Mouse (Mus musculus) frontal cortex, postnatal 25 days (tissue): ENCODE results near the gene Krtap4-2.

Experiments
- DNase-seq, 2 experiments: peaks; one replicate each; pipeline ENCODE4 v3.0.0; 2022; ENCODE audit warnings: low spot score in 2 of 2

Krtap4-2 gene

GRCm38 (mm10) chr11:99590981-99591380 lies 43.9 kb downstream of the Krtap4-2 start, which contains the start of gene Krtap1-3:
Krtap1-3 (minus strand) TSS chr11:99591339.
- DNase-seq: no peak

GRCm38 (mm10) chr11:99585096-99585495 lies 49.8 kb downstream of the Krtap4-2 start:
- no peak for DNase-seq
